Mouse (Mus musculus) hindbrain, embryonic 15.5 days (tissue): Measurements from ENCODE around the gene Impg1. TPM values are rescaled to one million over a fixed set of nuclear protein-coding genes. Genes with fewer than 3 reads are reported as not detected.

ENCODE experiments used
- ATAC-seq: fragments of 200-750 bp; cut with Nextera tagmentation; 2 replicates; pipeline ENCODE4 v1.8.0; 2017; ENCODE audit warnings: low read depth, moderate number of reproducible peaks, moderate TSS enrichment; ENCODE audit not compliant: low FRiP score
- H3K27ac ChIP-seq: fragments of 300-500 bp; sonication (generic); replicated peaks from 2 replicates; pipeline ENCODE4 v1.5.1; 2015; ENCODE audit warnings: mild to moderate bottlenecking, inconsistent platforms
- H3K27me3 ChIP-seq: fragments of 300-500 bp; sonication (generic); 2 replicates; pipeline ENCODE4 v1.6.1; 2015; ENCODE audit warnings: control low read depth, inconsistent platforms
- H3K36me3 ChIP-seq: fragments of 300-500 bp; sonication (generic); 2 replicates; pipeline ENCODE4 v1.6.1; 2015; ENCODE audit warnings: control low read depth, inconsistent platforms
- H3K4me1 ChIP-seq: fragments of 300-500 bp; sonication (generic); replicated peaks from 2 replicates; pipeline ENCODE4 v1.6.1; 2015; ENCODE audit warnings: control low read depth, inconsistent platforms
- H3K4me2 ChIP-seq: fragments of 300-500 bp; sonication (generic); 2 replicates; pipeline ENCODE4 v1.6.1; 2015; ENCODE audit warnings: moderate library complexity, mild to moderate bottlenecking, inconsistent platforms
- H3K4me3 ChIP-seq: fragments of 300-500 bp; sonication (generic); 2 replicates; pipeline ENCODE4 v1.5.1; 2015; ENCODE audit warnings: mild to moderate bottlenecking, inconsistent platforms
- H3K9ac ChIP-seq: fragments of 300-500 bp; sonication (generic); 2 replicates; pipeline ENCODE4 v1.6.1; 2015; ENCODE audit warnings: inconsistent platforms
- H3K9me3 ChIP-seq: fragments of 300-500 bp; sonication (generic); 2 replicates; pipeline ENCODE4 v1.6.1; 2016; ENCODE audit warnings: control low read depth, inconsistent platforms
- WGBS: fragments of 180-500 bp; shearing (Covaris S2); methylation state at CpG from one replicate; pipeline ENCODE4 v1.1.7; 2015; 5-methylcytosine and 5-hydroxymethylcytosine counted together
- polyA plus RNA-seq: library from polyadenylated mRNA; unstranded; fragments of >200 nt; fragmentation: Nextera tagmentation; extraction: Ambion mirVana; gene quantifications from 2 replicates; pipeline ENCODE4 v1.2.1, GENCODE M21; 2015

Gene Impg1
- polyA plus RNA-seq, 1 experiment from 2014 or later = not detected

DNA sequence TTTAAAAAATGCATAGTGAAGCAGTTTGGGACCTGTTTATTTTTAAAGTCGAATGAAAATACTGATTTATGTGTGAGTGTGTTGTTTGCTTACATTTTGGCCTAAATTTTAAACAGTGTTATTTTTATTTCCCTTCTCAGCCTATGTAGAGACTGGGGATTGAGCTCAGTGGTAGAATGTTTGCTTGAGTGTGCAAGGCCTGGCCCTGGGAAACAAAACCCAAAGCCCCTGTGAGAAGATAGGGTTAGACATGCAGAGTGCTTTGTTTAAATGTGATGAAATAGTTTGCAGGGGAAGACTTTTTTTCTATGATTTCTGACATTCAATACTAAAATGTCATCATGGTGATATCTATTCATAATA lies 189.5 kb downstream of the Impg1 start:
- ATAC-seq = no peak
- no peaks in the 10 kb centered on the region for H3K9me3 ChIP-seq
- H3K9ac ChIP-seq = no peak overlapping the region
- no peak overlapping the region for H3K27ac ChIP-seq
- no peak overlapping the region for H3K4me2 ChIP-seq
- H3K27me3 ChIP-seq = no peaks in the 10 kb centered on the region
- no peaks in the 10 kb centered on the region for H3K36me3 ChIP-seq
- H3K4me1 ChIP-seq = no peaks in the 10 kb centered on the region
- WGBS = 82% methylated on average over 1 of the region's 1 CpGs
- no peak overlapping the region for H3K4me3 ChIP-seq

DNA sequence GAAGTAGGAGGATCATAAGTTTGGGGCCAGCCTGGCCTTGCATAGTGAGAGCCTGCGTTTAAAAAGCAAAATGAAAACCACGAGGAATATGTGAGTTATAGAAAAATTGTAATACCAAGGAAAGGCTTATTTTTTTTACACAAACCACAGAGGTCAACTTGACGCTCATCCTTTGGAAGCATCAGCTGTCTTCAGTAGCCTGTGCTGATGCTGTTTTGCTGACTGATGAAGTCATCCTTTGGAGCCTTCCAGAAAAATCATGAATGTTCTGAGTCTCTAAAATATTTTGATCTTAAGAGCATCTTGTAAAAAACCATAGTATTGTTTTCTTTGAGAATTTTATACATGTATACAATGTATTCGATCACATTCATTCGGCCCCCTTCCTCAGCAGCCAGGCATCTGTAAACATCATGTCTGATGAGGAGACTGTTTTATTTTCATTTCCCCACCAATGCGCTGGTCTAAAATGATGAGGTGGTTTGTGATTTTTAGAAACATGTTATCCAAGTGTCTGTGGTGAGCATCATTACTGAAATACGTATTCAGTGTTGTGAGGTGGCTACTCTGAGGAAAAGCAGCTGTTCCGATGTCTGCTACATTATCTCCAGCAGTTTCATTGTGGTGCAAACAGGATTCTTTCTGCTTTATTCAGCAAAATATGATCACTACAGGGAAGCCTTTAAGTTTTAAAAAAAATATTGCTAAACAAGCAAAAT lies 190.1 kb downstream of the Impg1 start:
- Histone ChIP-seq H3K27me3 (no peaks in the 10 kb centered on the region), H3K4me2 (no peak overlapping the region), H3K4me3 (no peak overlapping the region), H3K27ac (no peak overlapping the region), H3K4me1 (no peaks in the 10 kb centered on the region), H3K36me3 (no peaks in the 10 kb centered on the region), H3K9me3 (no peaks in the 10 kb centered on the region), H3K9ac (no peak overlapping the region)
- WGBS = 84% methylated on average over 8 of the region's 8 CpGs
- ATAC-seq = no peak

DNA sequence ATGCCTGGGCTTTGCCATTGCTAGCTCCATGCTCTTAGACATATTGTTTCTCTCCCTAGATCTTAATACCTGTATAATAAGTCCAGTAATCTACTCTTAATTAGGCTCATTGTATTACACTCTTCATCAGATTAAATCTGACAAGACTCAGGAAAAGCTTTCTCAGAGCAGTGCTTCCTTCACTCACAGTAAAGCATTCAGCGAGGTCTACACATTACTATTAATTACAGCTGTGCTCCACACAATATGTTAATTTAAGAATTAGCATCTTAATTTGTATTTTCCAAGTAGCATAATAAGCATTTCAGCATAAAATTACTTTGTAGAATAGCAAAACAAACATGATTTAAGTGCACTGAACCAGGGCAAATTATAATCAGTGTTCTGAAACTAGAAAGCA lies 192.3 kb downstream of the Impg1 start:
- 60% methylated on average over 1 of the region's 1 CpGs for WGBS
- Histone ChIP-seq H3K4me1 (no peaks in the 10 kb centered on the region), H3K27ac (no peak overlapping the region), H3K36me3 (no peaks in the 10 kb centered on the region), H3K27me3 (no peaks in the 10 kb centered on the region), H3K4me3 (no peak overlapping the region), H3K9me3 (no peaks in the 10 kb centered on the region), H3K4me2 (no peak overlapping the region), H3K9ac (no peak overlapping the region)
- no peak for ATAC-seq

DNA sequence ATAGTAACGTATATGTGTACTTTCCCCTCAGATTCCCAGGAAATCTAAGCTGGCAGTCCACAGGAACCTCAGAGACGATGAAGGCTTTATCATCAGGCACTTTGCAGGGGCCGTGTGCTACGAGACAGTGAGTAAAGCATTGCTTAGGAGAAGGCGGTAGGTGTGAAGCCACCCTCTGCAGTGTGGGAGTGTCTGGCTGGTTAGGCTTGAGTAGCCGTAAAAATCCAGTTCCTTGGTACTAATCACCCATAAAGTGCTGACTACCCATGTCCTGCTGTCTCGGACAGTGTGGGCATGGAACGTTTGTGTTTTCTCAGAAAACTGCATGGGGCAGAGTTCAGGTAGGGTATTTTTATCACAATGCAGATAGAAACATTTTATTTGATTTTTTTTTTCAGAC lies 195.7 kb downstream of the Impg1 start:
- Histone ChIP-seq H3K4me1 (no peaks in the 10 kb centered on the region), H3K27me3 (no peaks in the 10 kb centered on the region), H3K9me3 (no peaks in the 10 kb centered on the region), H3K4me3 (no peak overlapping the region), H3K36me3 (no peaks in the 10 kb centered on the region), H3K9ac (no peak overlapping the region), H3K27ac (no peak overlapping the region), H3K4me2 (no peak overlapping the region)
- no peak for ATAC-seq
- WGBS = 76% methylated on average over 8 of the region's 8 CpGs

DNA sequence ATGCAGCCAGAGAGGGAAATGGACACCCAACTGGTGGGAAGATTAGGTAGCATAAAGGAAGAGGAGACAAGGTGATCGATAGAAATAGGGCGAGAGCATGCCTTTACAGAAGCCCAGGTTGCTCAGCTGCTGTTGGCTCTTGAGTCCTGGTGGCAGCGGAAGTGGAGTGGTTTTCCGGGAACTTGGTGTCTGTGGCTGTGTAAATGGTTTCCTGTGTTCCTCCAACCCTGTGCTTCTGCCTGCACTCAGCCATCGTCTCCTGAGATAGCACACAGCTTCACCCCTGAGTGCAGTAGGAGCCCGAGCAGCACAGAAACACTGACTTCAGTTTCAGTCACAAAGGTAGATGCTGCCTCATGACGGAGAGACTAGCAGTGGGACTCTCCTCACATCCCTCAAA lies 198.8 kb downstream of the Impg1 start:
- no peaks in the 10 kb centered on the region for H3K27me3 ChIP-seq
- no peak overlapping the region for H3K4me2 ChIP-seq
- no peak overlapping the region for H3K4me3 ChIP-seq
- H3K36me3 ChIP-seq = no peaks in the 10 kb centered on the region
- H3K9ac ChIP-seq = no peak overlapping the region
- no peak overlapping the region for H3K27ac ChIP-seq
- ATAC-seq = no peak
- no peaks in the 10 kb centered on the region for H3K9me3 ChIP-seq
- no peaks in the 10 kb centered on the region for H3K4me1 ChIP-seq
- 90% methylated on average over 7 of the region's 7 CpGs for WGBS

DNA sequence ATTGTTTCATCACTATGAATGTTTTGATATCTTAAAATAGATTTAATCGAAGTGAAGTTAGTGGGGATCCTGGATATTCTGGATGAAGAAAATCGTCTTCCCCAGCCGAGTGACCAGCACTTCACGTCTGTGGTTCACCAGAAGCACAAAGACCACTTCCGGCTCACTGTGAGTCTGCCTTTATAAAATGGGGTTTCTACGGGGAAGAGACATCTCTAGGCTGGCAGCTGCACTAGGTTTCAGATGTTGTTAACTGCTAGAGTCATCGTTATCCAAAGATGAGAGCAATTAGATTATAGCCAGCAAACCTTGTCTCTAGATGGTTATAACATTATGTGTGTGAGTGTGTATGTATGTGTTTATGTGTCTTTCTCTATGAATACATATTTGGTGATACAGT lies 199.2 kb downstream of the Impg1 start:
- Histone ChIP-seq H3K27ac (no peak overlapping the region), H3K9me3 (no peaks in the 10 kb centered on the region), H3K4me1 (no peaks in the 10 kb centered on the region), H3K4me2 (no peak overlapping the region), H3K4me3 (no peak overlapping the region), H3K27me3 (no peaks in the 10 kb centered on the region), H3K36me3 (no peaks in the 10 kb centered on the region), H3K9ac (no peak overlapping the region)
- ATAC-seq = no peak
- WGBS = 87% methylated on average over 7 of the region's 7 CpGs
